Mouse (Mus musculus) testis, adult 2 months (tissue): ENCODE data around the gene Gpr183.

ENCODE experiments used
- CTCF ChIP-seq: fragments of 200-500 bp; IDR thresholded peaks from 2 replicates; pipeline ENCODE4 v1.5.1; 2012; ENCODE audit warnings: low read depth, mild to moderate bottlenecking, inconsistent platforms, low read length, moderate library complexity; ENCODE audit not compliant: control insufficient read depth, insufficient read depth, insufficient replicate concordance
- POLR2A ChIP-seq: fragments of 200-500 bp; IDR thresholded peaks from 2 replicates; pipeline ENCODE4 v1.6.1; 2012; ENCODE audit warnings: low read depth, mild to moderate bottlenecking, inconsistent platforms, low read length, moderate library complexity; ENCODE audit not compliant: control insufficient read depth

- TF ChIP-seq CTCF = no peak
- no peak for TF ChIP-seq POLR2A
Observed at GRCm38 (mm10) chr14:121957176-121957871, 7.7 kb downstream of the Gpr183 start.
